Mouse (Mus musculus): ENCODE data around the gene Selplg.

The Selplg gene

GRCm38 (mm10) chr5:113853541-113853940 is 21.1 kb upstream of the Selplg start:
- no peak for DNase-seq

GRCm38 (mm10) chr5:113852463-113852862 is 20.0 kb upstream of the Selplg start:
- DNase-seq: no peak

- DNase-seq: no peak
These were observed 18.3 kb upstream of the Selplg start for GRCm38 (mm10) chr5:113850680-113851230.

- no peak for DNase-seq
These were observed 15.2 kb upstream of the Selplg start for GRCm38 (mm10) chr5:113847636-113848035.

GRCm38 (mm10) chr5:113846656-113847055 is 14.2 kb upstream of the Selplg start:
- DNase-seq: no peak

GRCm38 (mm10) chr5:113845627-113846026 is 13.2 kb upstream of the Selplg start:
- DNase-seq: no peak

- DNase-seq: no peak
These were observed 12.3 kb upstream of the Selplg start for GRCm38 (mm10) chr5:113844721-113845120.

- DNase-seq: no peak
These were observed 11.7 kb upstream of the Selplg start for GRCm38 (mm10) chr5:113844106-113844505.

GRCm38 (mm10) chr5:113842906-113843305 is 10.5 kb upstream of the Selplg start:
- DNase-seq: no peak

GRCm38 (mm10) chr5:113842244-113842643 is 9.8 kb upstream of the Selplg start:
- DNase-seq: no peak

- no peak for DNase-seq
These were observed 9.1 kb upstream of the Selplg start for GRCm38 (mm10) chr5:113841243-113842225.

GRCm38 (mm10) chr5:113840443-113840842 is 8.0 kb upstream of the Selplg start:
- no peak for DNase-seq

- DNase-seq: no peak
These were observed 4.5 kb upstream of the Selplg start for GRCm38 (mm10) chr5:113836961-113837360.

GRCm38 (mm10) chr5:113833316-113833947 is 988 bp upstream of the Selplg start:
- DNase-seq: no peak

- DNase-seq: no peak
These were observed 703 bp downstream of the Selplg start for GRCm38 (mm10) chr5:113831741-113832140.

GRCm38 (mm10) chr5:113830796-113831195 is 1.6 kb downstream of the Selplg start:
- DNase-seq: no peak

GRCm38 (mm10) chr5:113830292-113830643 is 2.2 kb downstream of the Selplg start:
- no peak for DNase-seq

GRCm38 (mm10) chr5:113829566-113830291 is 2.7 kb downstream of the Selplg start:
- DNase-seq: no peak

GRCm38 (mm10) chr5:113828481-113828880 is 4.0 kb downstream of the Selplg start:
- DNase-seq: no peak

- DNase-seq: no peak
These were observed 4.4 kb downstream of the Selplg start for GRCm38 (mm10) chr5:113827991-113828411.

- DNase-seq: no peak
These were observed 5.8 kb downstream of the Selplg start for GRCm38 (mm10) chr5:113826619-113827018.

- no peak for DNase-seq
These were observed 6.9 kb downstream of the Selplg start for GRCm38 (mm10) chr5:113825558-113825957.

- DNase-seq: no peak
These were observed 8.2 kb downstream of the Selplg start for GRCm38 (mm10) chr5:113824228-113824627.

Measured in cerebellum, adult 11 months (tissue).